Mouse (Mus musculus) thymus, postnatal 0 days (tissue): ENCODE results near the gene Os9. TPM values are rescaled to one million over a fixed set of nuclear protein-coding genes. Genes with fewer than 3 reads are reported as not detected.

Experiments
- polyA plus RNA-seq: library from polyadenylated mRNA; unstranded; fragments of >200 nt; fragmentation: Nextera tagmentation; extraction: Ambion mirVana; gene quantifications from 2 replicates; pipeline ENCODE4 v1.2.1, GENCODE M21; 2015

The Os9 gene
- polyA plus RNA-seq, 1 experiment from 2014 or later: 90.9 TPM

Other genes with a start within 250 kb of the Os9 start
- 15.8 and 17.5 TPM in 2 replicates for gene Atp23, start 219.8 kb downstream of the Os9 start, polyA plus RNA-seq
- gene Ctdsp2, start 142.4 kb downstream of the Os9 start, polyA plus RNA-seq: 30.3 and 34.3 TPM in 2 replicates
- gene Avil, start 120.4 kb downstream of the Os9 start, polyA plus RNA-seq: 0.98 and 1.0 TPM in 2 replicates
- 74.9 and 75.8 TPM in 2 replicates for gene Tsfm, start 90.3 kb downstream of the Os9 start, polyA plus RNA-seq
- 24.7 and 25.5 TPM in 2 replicates for gene Mettl1, start 79.7 kb downstream of the Os9 start, polyA plus RNA-seq
- 0.08 TPM in 1 of 2 replicates, not detected in the other for gene Eef1akmt3, start 79.6 kb downstream of the Os9 start, polyA plus RNA-seq
- gene Cyp27b1, start 72.9 kb downstream of the Os9 start, polyA plus RNA-seq: 0.05 and 0.09 TPM in 2 replicates
- 0.30 and 0.52 TPM in 2 replicates for gene March9, start 60.9 kb downstream of the Os9 start, polyA plus RNA-seq
- gene Cdk4, start 57.6 kb downstream of the Os9 start, polyA plus RNA-seq: 889 and 1,028 TPM in 2 replicates
- gene Tspan31, start 50.9 kb downstream of the Os9 start, polyA plus RNA-seq: 49.9 and 60.5 TPM in 2 replicates
- 12.3 and 13.5 TPM in 2 replicates for gene Agap2, start 45.8 kb downstream of the Os9 start, polyA plus RNA-seq
- 39.2 and 48.6 TPM in 2 replicates for gene B4galnt1, start 44.1 kb upstream of the Os9 start, polyA plus RNA-seq
- gene Slc26a10, start 59.5 kb upstream of the Os9 start, polyA plus RNA-seq: 1.6 and 2.6 TPM in 2 replicates
- 3.7 and 4.5 TPM in 2 replicates for gene Arhgef25, start 69.0 kb upstream of the Os9 start, polyA plus RNA-seq
- gene Dtx3, start 74.6 kb upstream of the Os9 start, polyA plus RNA-seq: 42.7 and 47.3 TPM in 2 replicates
- 24.1 and 24.4 TPM in 2 replicates for gene Pip4k2c, start 90.5 kb upstream of the Os9 start, polyA plus RNA-seq
- 0.13 and 0.32 TPM in 2 replicates for gene Kif5a, start 142.2 kb upstream of the Os9 start, polyA plus RNA-seq
- 129 and 138 TPM in 2 replicates for gene Dctn2, start 145.2 kb upstream of the Os9 start, polyA plus RNA-seq
- gene Mbd6, start 167.9 kb upstream of the Os9 start, polyA plus RNA-seq: 10.3 and 13.8 TPM in 2 replicates
- gene Mars, start 190.7 kb upstream of the Os9 start, polyA plus RNA-seq: 110 and 122 TPM in 2 replicates
- 107 and 127 TPM in 2 replicates for gene Arhgap9, start 200.8 kb upstream of the Os9 start, polyA plus RNA-seq
- gene Gli1, start 220.8 kb upstream of the Os9 start, polyA plus RNA-seq: 0.13 and 0.14 TPM in 2 replicates
- not detected in 2 replicates for gene Inhbe, start 233.3 kb upstream of the Os9 start, polyA plus RNA-seq
- gene Inhbc, start 249.3 kb upstream of the Os9 start, polyA plus RNA-seq: not detected in 2 replicates